Mouse (Mus musculus) spleen, adult 12 weeks (tissue): ENCODE results near the gene Efr3b.
A peak's percentile ranks its signal among the peaks of the same experiment; 100 is the strongest.

Source experiments
- DNase-seq: peaks from one replicate; pipeline ENCODE4 v3.0.0; 2022; ENCODE audit warnings: low spot score

The Efr3b gene

DNA sequence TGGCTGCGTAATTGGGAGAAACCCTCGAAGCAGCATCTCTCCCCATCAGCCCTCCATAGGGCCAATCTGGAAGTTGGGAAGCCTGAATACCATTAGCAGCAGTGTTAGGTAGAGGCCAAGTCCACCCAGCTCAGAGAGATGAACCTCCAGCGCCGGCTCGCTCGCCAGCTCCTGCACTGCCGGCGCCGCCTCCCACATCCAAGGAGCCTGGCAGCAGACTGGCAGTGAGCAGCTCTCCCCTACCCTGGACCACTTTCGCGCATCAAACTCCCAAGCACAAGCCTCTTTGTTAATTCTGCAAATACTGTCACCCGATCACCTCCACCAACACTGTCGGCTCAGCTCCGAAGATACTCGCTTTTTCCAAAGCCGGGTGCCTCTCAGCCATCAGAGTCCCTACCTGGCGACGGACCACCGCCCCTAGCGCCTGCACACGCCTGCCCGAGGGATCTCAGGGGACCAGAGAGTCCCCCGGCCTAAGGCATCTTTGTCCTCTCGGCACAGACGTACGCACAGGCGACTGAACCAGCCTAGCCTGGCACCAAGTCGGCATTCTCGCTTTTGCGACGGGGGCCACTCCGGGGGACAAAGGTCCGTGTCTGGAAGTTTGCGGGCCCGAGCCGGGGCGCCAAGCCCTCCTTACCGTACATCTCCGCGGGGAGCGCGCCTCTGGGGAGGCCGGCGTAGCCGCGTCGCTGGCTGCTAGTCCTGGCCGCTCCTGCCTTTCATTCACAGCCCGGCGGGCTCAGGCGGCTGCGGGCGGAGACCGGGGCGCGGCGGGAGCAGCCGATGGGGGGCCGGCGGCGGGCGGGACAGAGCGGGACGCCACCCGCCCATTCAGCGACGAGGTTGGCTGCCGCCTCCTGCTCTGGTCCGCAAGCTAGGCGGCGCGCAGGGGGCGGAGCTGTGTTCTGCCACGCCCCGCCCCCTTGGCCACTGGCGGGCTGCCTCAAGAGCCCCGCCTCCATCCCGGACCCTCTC, at the start of gene Efr3b:
Gene Efr3b, minus strand, starts transcription at position 855 of the 981 bp plus-strand sequence.
- DNase-seq = peak; percentile 26

DNA sequence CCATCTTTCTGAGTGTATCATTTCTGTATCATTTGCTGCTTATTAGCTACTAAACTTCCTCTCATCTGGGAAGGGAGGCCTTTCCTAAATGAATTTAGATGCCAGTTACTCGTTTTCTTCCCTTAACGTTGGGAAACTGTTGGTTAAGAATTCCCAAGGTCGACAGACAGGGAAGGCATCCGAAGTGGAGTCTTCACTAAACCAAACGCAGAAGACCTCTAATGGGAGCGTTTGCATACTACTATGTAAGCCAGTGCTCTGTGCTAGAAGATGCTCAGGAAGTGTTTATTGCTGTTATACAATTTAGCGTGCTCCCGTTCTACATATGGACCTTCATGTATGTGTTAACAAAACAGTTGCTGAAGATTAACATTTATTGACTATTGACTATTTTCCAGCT, 44.7 kb upstream of the Efr3b start:
- no peak for DNase-seq

GRCm38 (mm10) chr12:4082132-4083001, 43.7 kb upstream of the Efr3b start, which contains the start of gene Dnajc27:
Gene Dnajc27 (plus strand): TSS chr12:4082583.
- peak; percentile 87 for DNase-seq

DNA sequence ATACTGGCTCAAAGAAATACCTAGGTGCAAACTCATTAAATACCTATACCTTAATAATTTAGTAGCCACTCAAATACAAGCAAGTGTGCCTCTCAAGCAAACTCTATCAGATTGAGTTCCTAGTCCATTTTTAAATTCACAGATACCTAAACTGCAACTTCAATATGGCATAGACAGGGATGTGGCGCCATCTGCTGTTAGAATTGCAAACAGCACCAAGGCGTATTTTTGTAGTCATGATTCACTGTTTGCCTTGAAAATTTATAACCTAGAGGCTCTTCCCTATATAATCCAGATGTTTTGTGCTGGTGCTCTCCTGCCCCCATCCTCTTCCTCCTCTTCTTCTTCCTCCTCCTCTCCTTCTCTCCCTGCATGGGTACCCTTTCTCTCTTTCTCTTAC, 41.6 kb upstream of the Efr3b start:
- DNase-seq = peak; percentile 60

- no peak for DNase-seq
These were observed 39.4 kb upstream of the Efr3b start for GRCm38 (mm10) chr12:4078069-4078468.

- DNase-seq = no peak
These were observed 37.7 kb upstream of the Efr3b start for GRCm38 (mm10) chr12:4076383-4076782.

DNA sequence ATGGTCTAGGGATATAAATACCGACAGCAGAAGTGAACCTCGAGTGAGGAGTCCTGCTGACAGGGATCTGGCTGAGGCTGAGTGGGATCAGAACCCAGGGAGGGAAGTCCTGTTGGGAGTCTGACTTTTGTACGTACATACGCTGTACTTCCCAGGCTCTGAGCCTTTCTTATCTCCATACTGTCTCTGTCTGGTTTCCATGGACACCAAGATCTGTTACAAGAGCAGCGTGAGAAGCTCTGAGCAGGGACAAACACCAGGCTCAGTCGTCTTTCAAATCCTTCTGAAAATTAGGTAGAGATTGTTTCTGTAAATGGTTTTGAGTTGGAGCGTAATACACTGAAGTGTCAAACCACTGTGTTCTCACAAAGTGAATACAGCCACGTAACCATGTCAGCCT, 36.7 kb upstream of the Efr3b start:
- DNase-seq = no peak

DNA sequence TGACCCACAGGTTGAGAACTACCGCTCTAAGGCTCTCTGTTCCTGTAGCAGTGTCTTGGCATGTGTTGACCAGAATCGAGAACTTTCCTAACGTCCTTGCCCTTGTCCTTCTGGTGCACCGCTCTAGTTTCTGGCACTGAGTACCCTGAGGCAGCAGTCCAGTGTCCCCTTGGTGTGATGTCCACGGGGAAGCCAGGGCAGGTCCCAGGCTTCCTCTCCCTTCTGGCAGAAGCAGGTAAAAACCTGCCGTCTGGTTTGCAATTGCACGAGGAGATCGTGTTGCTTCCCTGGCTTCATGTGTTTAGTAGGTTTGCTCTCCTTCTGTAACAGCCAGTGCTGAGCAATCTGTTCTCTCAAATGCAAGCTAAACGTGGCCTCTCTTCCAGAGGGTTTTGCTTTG, 33.0 kb upstream of the Efr3b start:
- no peak for DNase-seq

- no peak for DNase-seq
These were observed 29.8 kb upstream of the Efr3b start for GRCm38 (mm10) chr12:4068551-4068950.

GRCm38 (mm10) chr12:4066681-4067459, 28.2 kb upstream of the Efr3b start:
- no peak for DNase-seq

- DNase-seq = no peak
These were observed 27.2 kb upstream of the Efr3b start for GRCm38 (mm10) chr12:4065944-4066343.

DNA sequence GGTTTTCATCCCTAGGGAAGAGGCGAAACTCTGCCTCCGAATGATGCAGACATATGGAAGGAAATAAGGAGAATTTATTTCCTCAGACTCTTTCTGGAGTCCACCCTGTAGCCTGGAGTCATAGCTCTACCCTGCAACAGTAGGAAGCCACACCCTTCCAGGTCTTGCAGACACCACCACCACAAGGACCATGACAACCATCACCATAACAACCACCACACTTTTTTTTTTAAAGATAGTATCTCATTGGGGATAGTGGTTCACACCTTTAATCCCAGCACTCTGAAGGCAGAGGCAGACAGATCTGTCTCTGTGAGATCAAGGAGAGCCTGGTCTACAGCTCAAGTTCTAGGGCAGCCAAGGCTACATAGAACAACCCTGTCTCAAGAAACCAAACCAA, 26.8 kb upstream of the Efr3b start:
- no peak for DNase-seq

DNA sequence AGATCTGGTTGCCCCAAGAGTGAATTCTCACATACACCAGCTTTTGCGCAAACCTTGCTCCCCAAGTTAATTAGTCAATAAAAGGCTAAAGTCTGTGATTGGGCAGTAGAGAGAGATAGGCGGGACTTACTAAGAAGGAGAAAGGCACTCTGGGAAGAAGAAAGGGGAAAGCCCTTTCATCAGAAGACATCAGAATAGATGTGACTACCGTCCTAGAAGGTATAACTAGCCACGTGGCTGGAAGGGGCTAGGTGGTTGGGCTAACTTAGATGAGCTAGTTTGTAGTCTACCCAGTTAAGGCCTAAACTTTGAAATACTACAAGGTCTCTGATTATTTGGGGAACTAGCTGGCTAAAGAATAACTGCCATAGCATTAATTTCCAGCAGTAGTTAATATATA, 21.0 kb upstream of the Efr3b start:
- no peak for DNase-seq

GRCm38 (mm10) chr12:4058321-4058720, 19.6 kb upstream of the Efr3b start:
- no peak for DNase-seq

DNA sequence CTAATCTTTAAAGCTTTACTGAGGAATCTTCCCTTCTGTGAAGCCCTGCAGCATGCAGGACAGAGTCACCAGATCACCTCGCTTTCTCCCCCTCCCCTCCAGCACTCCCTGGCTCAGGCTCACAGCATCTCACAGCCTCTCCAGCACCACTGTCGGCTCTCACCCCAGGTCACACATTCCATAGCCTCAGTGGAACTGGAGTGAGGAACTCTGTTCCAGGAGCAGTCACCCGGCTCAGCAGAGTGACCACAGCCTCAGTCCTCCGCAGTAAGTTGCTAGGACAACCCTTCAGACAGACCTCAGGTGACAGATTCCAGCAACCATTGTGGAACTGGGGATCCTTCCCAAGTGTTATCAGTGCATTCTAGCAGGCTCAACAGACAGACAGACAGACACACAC, 16.1 kb upstream of the Efr3b start:
- no peak for DNase-seq

- no peak for DNase-seq
These were observed 14.9 kb upstream of the Efr3b start for GRCm38 (mm10) chr12:4053643-4054042.

GRCm38 (mm10) chr12:4050861-4051425, 12.2 kb upstream of the Efr3b start:
- DNase-seq = no peak

DNA sequence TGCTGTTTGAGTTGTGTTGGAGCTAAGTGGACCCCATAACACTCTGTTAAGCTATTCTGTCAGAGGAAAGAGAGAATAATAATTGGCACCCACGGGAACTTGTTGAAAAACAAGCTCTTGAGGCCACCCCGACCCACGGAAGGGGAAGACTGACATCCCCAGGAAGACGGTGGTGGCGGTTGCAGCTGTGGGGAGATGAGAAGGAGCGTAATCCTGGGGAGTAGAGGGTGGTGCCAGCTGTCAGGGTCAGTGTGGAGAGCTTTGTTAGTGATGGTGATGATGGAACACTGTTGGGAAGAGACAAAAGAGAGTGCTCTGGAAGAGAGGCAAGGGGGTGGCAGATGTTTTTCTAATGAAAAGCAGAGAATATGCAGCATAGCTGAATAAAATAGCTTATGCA, 9.3 kb upstream of the Efr3b start:
- DNase-seq = no peak

DNA sequence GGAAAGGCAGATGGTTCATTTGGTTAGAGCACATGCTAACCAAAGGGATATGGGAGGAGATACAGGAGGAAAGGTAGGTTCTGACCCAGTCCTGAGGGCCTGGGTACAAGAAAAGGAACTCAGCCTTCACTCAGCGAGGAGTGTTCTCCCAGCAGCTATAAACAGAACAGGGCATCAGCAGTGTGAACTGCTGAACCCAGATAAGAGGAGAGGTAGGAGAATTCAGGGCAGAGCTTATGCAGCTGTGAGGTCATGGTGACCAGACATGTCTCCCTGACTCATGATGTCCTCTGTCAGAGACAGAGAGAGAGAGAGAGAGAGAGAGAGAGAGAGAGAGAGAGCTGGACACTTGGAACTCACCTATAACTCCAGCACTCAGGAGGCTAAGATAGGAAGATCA, 7.3 kb upstream of the Efr3b start:
- no peak for DNase-seq

GRCm38 (mm10) chr12:4042411-4042810, 3.7 kb upstream of the Efr3b start:
- DNase-seq = no peak

- no peak for DNase-seq
These were observed 331 bp upstream of the Efr3b start for GRCm38 (mm10) chr12:4039046-4039445.

DNA sequence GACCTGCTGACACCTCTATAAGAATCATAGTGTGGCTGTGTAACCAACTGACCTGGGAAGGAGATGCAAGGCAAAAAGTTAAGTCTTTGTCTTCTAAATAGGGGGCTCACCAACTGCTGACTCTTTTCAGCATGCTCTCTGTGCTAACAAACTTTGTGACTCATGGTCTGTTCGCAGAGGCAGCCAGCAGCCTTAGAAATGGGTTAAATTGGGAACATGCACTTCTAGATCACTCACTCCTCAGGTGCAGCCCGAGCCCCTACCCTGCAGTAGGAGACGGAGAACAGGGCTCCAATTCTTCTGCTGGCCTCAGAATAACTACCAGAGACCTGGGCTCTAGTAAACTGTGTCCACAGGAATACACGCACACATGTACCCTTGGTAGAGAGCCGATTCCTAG, 1.2 kb downstream of the Efr3b start:
- DNase-seq = no peak
